Mouse (Mus musculus) gastrocnemius, adult 18-20 months (tissue): ENCODE measurements around the gene Qsox1. TPM values are rescaled to one million over a fixed set of nuclear protein-coding genes. Genes with fewer than 3 reads are reported as not detected.

ENCODE experiments used
- DNase-seq: peaks from one replicate; pipeline ENCODE4 v3.0.0; 2021; ENCODE audit warnings: low spot score
- total RNA-seq, 2 experiments: library from RNA; stranded (reverse); gene quantifications; 2 replicates each; pipeline ENCODE4 v1.2.3; 2021

The Qsox1 gene
- total RNA-seq, 2 experiments from 2014 or later = 20.6 to 24.2 TPM

GRCm38 (mm10) chr1:155747911-155748310 is 64.8 kb downstream of the Qsox1 start:
- DNase-seq = no peak

- DNase-seq = no peak
These were observed 65.7 kb downstream of the Qsox1 start for GRCm38 (mm10) chr1:155747011-155747410.

- no peak for DNase-seq
These were observed 70.0 kb downstream of the Qsox1 start for GRCm38 (mm10) chr1:155742411-155743363.

DNA sequence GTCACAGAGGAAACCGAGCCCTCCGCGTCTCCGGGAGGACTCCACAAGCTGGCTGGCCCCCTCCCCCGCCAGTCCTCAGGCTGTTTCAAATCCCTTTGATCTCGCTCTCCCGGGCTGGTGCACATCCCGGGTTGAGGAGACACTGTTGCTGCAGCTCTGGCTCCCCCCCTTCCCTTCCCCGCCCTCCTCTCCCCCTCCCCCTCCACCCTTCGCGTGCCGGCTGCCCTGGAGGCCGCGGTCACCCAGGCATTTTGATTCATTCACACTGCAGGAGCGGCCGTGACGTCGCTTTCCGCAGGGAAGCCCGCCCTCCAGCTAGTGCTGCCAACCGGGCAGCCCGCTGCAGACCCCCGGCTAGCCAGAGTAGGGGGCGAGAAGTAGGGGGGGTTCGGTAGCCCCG is 70.7 kb downstream of the Qsox1 start:
- DNase-seq = no peak

GRCm38 (mm10) chr1:155741378-155741945 is 71.2 kb downstream of the Qsox1 start:
- DNase-seq = no peak

- DNase-seq = no peak
These were observed 71.9 kb downstream of the Qsox1 start for GRCm38 (mm10) chr1:155740622-155741377.

- no peak for DNase-seq
These were observed 74.8 kb downstream of the Qsox1 start for GRCm38 (mm10) chr1:155737809-155738383.

GRCm38 (mm10) chr1:155737017-155737808 is 75.5 kb downstream of the Qsox1 start:
- DNase-seq = no peak

GRCm38 (mm10) chr1:155736096-155736825 is 76.4 kb downstream of the Qsox1 start:
- DNase-seq = no peak

GRCm38 (mm10) chr1:155731156-155731555 is 81.5 kb downstream of the Qsox1 start:
- DNase-seq = no peak

- DNase-seq = no peak
These were observed 83.4 kb downstream of the Qsox1 start for GRCm38 (mm10) chr1:155729113-155729795.

DNA sequence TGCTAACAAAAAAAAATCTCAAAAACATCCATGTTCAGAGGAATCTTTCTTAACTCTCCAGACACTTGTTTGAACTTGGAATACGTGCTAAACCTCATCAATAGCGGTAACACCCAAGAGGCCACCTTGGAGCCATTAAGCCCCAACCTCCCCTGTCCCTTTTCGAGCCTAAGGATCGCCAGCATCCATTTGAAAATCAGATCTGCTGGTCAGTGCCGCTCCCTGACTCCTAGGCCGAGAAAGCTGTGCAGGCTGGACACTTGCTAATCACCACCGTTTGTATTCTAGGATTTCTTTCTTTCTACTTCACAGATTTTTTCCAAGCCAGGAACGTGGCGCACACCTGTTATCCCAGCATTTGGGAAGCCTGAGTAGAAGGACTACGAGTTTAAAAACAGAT is 84.9 kb downstream of the Qsox1 start:
- no peak for DNase-seq

Other genes starting within 250 kb of the Qsox1 start
- not detected for gene Lhx4, start 61.2 kb downstream of the Qsox1 start, total RNA-seq
- gene Cep350, start 160.4 kb upstream of the Qsox1 start, total RNA-seq = 10 to 100 TPM; 34.5 to 34.6 TPM
- gene Tor1aip2, start 222.5 kb upstream of the Qsox1 start, total RNA-seq = 10 to 100 TPM; 46.9 to 55.6 TPM
- 100 to 1,000 TPM; 124 to 126 TPM for gene Tor1aip1, start 223.6 kb upstream of the Qsox1 start, total RNA-seq